Mouse (Mus musculus) skeletal muscle tissue, adult 2 months (tissue): ENCODE measurements around the gene Tmem97.
"Not testable (repeated sequence)": the region's sequence is repeated elsewhere in the genome, so short reads cannot be mapped to it uniquely, and the experiment has no call there.

ENCODE experiments used
- DNase-seq: peaks from one replicate; pipeline ENCODE4 v3.0.0-alpha.2; 2012; ENCODE audit warnings: low read depth, low spot score

The Tmem97 gene

GRCm38 (mm10) chr11:78549491-78549987, 1.0 kb downstream of the Tmem97 start:
- DNase-seq: no peak

- no peak for DNase-seq
Measured at GRCm38 (mm10) chr11:78547718-78548460, 2.7 kb downstream of the Tmem97 start.

- DNase-seq: no peak
Measured at GRCm38 (mm10) chr11:78545181-78545580, 5.4 kb downstream of the Tmem97 start.

GRCm38 (mm10) chr11:78544449-78545111, 6.0 kb downstream of the Tmem97 start:
- DNase-seq: no peak

GRCm38 (mm10) chr11:78540358-78540757, 10.2 kb downstream of the Tmem97 start:
- DNase-seq: no peak

GRCm38 (mm10) chr11:78536690-78537084, 13.9 kb downstream of the Tmem97 start:
- DNase-seq: no peak

GRCm38 (mm10) chr11:78536080-78536689, 14.4 kb downstream of the Tmem97 start, which contains the start of the genes Tnfaip1 and Ift20:
TSS of gene Tnfaip1 (minus strand) at chr11:78536332.
TSS of gene Ift20 (plus strand) at chr11:78536361.
- peak; percentile 97 for DNase-seq

GRCm38 (mm10) chr11:78535376-78536079, 15.0 kb downstream of the Tmem97 start:
- DNase-seq: peak; percentile 49

- DNase-seq: no peak
Measured at GRCm38 (mm10) chr11:78534516-78534915, 16.1 kb downstream of the Tmem97 start.

GRCm38 (mm10) chr11:78531515-78531914, 19.1 kb downstream of the Tmem97 start:
- DNase-seq: not testable (repeated sequence)

- peak; percentile 45 for DNase-seq
Measured at GRCm38 (mm10) chr11:78531046-78531445, 19.5 kb downstream of the Tmem97 start.

- DNase-seq: no peak
Measured at GRCm38 (mm10) chr11:78530001-78530400, 20.6 kb downstream of the Tmem97 start.

GRCm38 (mm10) chr11:78528714-78529113, 21.9 kb downstream of the Tmem97 start:
- DNase-seq: no peak

- DNase-seq: no peak
Measured at GRCm38 (mm10) chr11:78524838-78525237, 25.7 kb downstream of the Tmem97 start.

GRCm38 (mm10) chr11:78523241-78523955, 27.2 kb downstream of the Tmem97 start:
- no peak for DNase-seq

GRCm38 (mm10) chr11:78522481-78522997, 28.0 kb downstream of the Tmem97 start:
- no peak for DNase-seq

- DNase-seq: peak; percentile 47
Measured at GRCm38 (mm10) chr11:78521880-78522279, 28.7 kb downstream of the Tmem97 start.

- no peak for DNase-seq
Measured at GRCm38 (mm10) chr11:78518931-78519330, 31.6 kb downstream of the Tmem97 start.

- no peak for DNase-seq
Measured at GRCm38 (mm10) chr11:78515549-78516325, 34.8 kb downstream of the Tmem97 start.
